Mouse (Mus musculus): ENCODE results near the gene Tunar. TPM values are rescaled to one million over a fixed set of nuclear protein-coding genes. Genes with fewer than 3 reads are reported as not detected.

The Tunar gene
- polyA plus RNA-seq, 1 experiment, result not detected

GRCm38 (mm10) chr12:105382733-105383132, 49.1 kb downstream of the Tunar start:
- no peaks in the 10 kb centered on the region for H3K27me3 ChIP-seq (replicated peaks; ENCODE audit: control insufficient read depth, insufficient read depth, low read length)
- no peak for DNase-seq
- TF ChIP-seq POLR2A (IDR thresholded peaks at IDR 0.05; ENCODE audit: low read depth, low read length) (no peak), CTCF (conservative IDR thresholded peaks at IDR 0.05; ENCODE audit: insufficient read depth, insufficient read length, low read depth, low read length) (no peak)
- H3K27ac ChIP-seq (ENCODE audit: insufficient read depth, low read depth, low read length), result no peak overlapping the region
- H3K4me1 ChIP-seq (ENCODE audit: control insufficient read depth, insufficient read depth, low read length), result no peaks in the 10 kb centered on the region
- 17% methylated on average over 7 of the region's 7 CpGs for WGBS
- H3K36me3 ChIP-seq (ENCODE audit: control insufficient read depth, insufficient read depth, low read length), result no peaks in the 10 kb centered on the region
- H3K4me3 ChIP-seq (ENCODE audit: insufficient read depth, low read depth, low read length), result no peak overlapping the region

- TF ChIP-seq CTCF (conservative IDR thresholded peaks at IDR 0.05; ENCODE audit: insufficient read depth, insufficient read length, low read depth, low read length) (no peak), POLR2A (IDR thresholded peaks at IDR 0.05; ENCODE audit: low read depth, low read length) (no peak)
- H3K27me3 ChIP-seq (replicated peaks; ENCODE audit: control insufficient read depth, insufficient read depth, low read length), result no peaks in the 10 kb centered on the region
- no peak overlapping the region for H3K4me3 ChIP-seq (ENCODE audit: insufficient read depth, low read depth, low read length)
- no peak overlapping the region for H3K27ac ChIP-seq (ENCODE audit: insufficient read depth, low read depth, low read length)
- 86% methylated on average over 7 of the region's 7 CpGs for WGBS
- DNase-seq, result no peak
- no peaks in the 10 kb centered on the region for H3K36me3 ChIP-seq (ENCODE audit: control insufficient read depth, insufficient read depth, low read length)
- no peaks in the 10 kb centered on the region for H3K4me1 ChIP-seq (ENCODE audit: control insufficient read depth, insufficient read depth, low read length)
These were observed 61.0 kb downstream of the Tunar start for GRCm38 (mm10) chr12:105394671-105395070.

- 42% methylated on average over 5 of the region's 5 CpGs for WGBS
- no peak for DNase-seq
- H3K27ac ChIP-seq (ENCODE audit: insufficient read depth, low read depth, low read length), result no peak overlapping the region
- no peaks in the 10 kb centered on the region for H3K36me3 ChIP-seq (ENCODE audit: control insufficient read depth, insufficient read depth, low read length)
- H3K27me3 ChIP-seq (replicated peaks; ENCODE audit: control insufficient read depth, insufficient read depth, low read length), result no peaks in the 10 kb centered on the region
- H3K4me3 ChIP-seq (ENCODE audit: insufficient read depth, low read depth, low read length), result no peak overlapping the region
- TF ChIP-seq POLR2A (IDR thresholded peaks at IDR 0.05; ENCODE audit: low read depth, low read length) (no peak), CTCF (conservative IDR thresholded peaks at IDR 0.05; ENCODE audit: insufficient read depth, insufficient read length, low read depth, low read length) (no peak)
- no peaks in the 10 kb centered on the region for H3K4me1 ChIP-seq (ENCODE audit: control insufficient read depth, insufficient read depth, low read length)
These were observed 64.5 kb downstream of the Tunar start for GRCm38 (mm10) chr12:105398172-105398571.

- Histone ChIP-seq H3K27me3 (replicated peaks; ENCODE audit: control insufficient read depth, insufficient read depth, low read length) (no peaks in the 10 kb centered on the region), H3K36me3 (ENCODE audit: control insufficient read depth, insufficient read depth, low read length) (no peaks in the 10 kb centered on the region), H3K4me3 (ENCODE audit: insufficient read depth, low read depth, low read length) (no peak overlapping the region), H3K27ac (ENCODE audit: insufficient read depth, low read depth, low read length) (no peak overlapping the region), H3K4me1 (ENCODE audit: control insufficient read depth, insufficient read depth, low read length) (no peaks in the 10 kb centered on the region)
- no peak for DNase-seq
- no peak for TF ChIP-seq CTCF (conservative IDR thresholded peaks at IDR 0.05; ENCODE audit: insufficient read depth, insufficient read length, low read depth, low read length)
- no peak for TF ChIP-seq POLR2A (IDR thresholded peaks at IDR 0.05; ENCODE audit: low read depth, low read length)
- WGBS, result 82% methylated on average over 5 of the region's 5 CpGs
These were observed 70.1 kb downstream of the Tunar start for GRCm38 (mm10) chr12:105403742-105404141.

GRCm38 (mm10) chr12:105406008-105406407, 72.3 kb downstream of the Tunar start:
- Histone ChIP-seq H3K27ac (ENCODE audit: insufficient read depth, low read depth, low read length) (no peak overlapping the region), H3K36me3 (ENCODE audit: control insufficient read depth, insufficient read depth, low read length) (no peaks in the 10 kb centered on the region), H3K4me1 (ENCODE audit: control insufficient read depth, insufficient read depth, low read length) (no peaks in the 10 kb centered on the region), H3K27me3 (replicated peaks; ENCODE audit: control insufficient read depth, insufficient read depth, low read length) (no peaks in the 10 kb centered on the region), H3K4me3 (ENCODE audit: insufficient read depth, low read depth, low read length) (no peak overlapping the region)
- WGBS, result 49% methylated on average over 6 of the region's 6 CpGs
- no peak for DNase-seq
- TF ChIP-seq CTCF (conservative IDR thresholded peaks at IDR 0.05; ENCODE audit: insufficient read depth, insufficient read length, low read depth, low read length) (no peak), POLR2A (IDR thresholded peaks at IDR 0.05; ENCODE audit: low read depth, low read length) (no peak)

- H3K4me3 ChIP-seq (ENCODE audit: insufficient read depth, low read depth, low read length), result no peak overlapping the region
- DNase-seq, result no peak
- no peaks in the 10 kb centered on the region for H3K36me3 ChIP-seq (ENCODE audit: control insufficient read depth, insufficient read depth, low read length)
- TF ChIP-seq POLR2A (IDR thresholded peaks at IDR 0.05; ENCODE audit: low read depth, low read length), result no peak
- no peak for TF ChIP-seq CTCF (conservative IDR thresholded peaks at IDR 0.05; ENCODE audit: insufficient read depth, insufficient read length, low read depth, low read length)
- no peaks in the 10 kb centered on the region for H3K4me1 ChIP-seq (ENCODE audit: control insufficient read depth, insufficient read depth, low read length)
- H3K27me3 ChIP-seq (replicated peaks; ENCODE audit: control insufficient read depth, insufficient read depth, low read length), result no peaks in the 10 kb centered on the region
- WGBS, result 81% methylated on average over 8 of the region's 8 CpGs
- H3K27ac ChIP-seq (ENCODE audit: insufficient read depth, low read depth, low read length), result no peak overlapping the region
These were observed 80.2 kb downstream of the Tunar start for GRCm38 (mm10) chr12:105413909-105414308.

- no peaks in the 10 kb centered on the region for H3K27me3 ChIP-seq (replicated peaks; ENCODE audit: control insufficient read depth, insufficient read depth, low read length)
- no peak overlapping the region for H3K4me3 ChIP-seq (ENCODE audit: insufficient read depth, low read depth, low read length)
- no peaks in the 10 kb centered on the region for H3K4me1 ChIP-seq (ENCODE audit: control insufficient read depth, insufficient read depth, low read length)
- no peaks in the 10 kb centered on the region for H3K36me3 ChIP-seq (ENCODE audit: control insufficient read depth, insufficient read depth, low read length)
- no peak for DNase-seq
- TF ChIP-seq POLR2A (IDR thresholded peaks at IDR 0.05; ENCODE audit: low read depth, low read length) (no peak), CTCF (conservative IDR thresholded peaks at IDR 0.05; ENCODE audit: insufficient read depth, insufficient read length, low read depth, low read length) (no peak)
- WGBS, result 25% methylated on average over 6 of the region's 6 CpGs
- H3K27ac ChIP-seq (ENCODE audit: insufficient read depth, low read depth, low read length), result no peak overlapping the region
These were observed 86.8 kb downstream of the Tunar start for GRCm38 (mm10) chr12:105420476-105420875.

- H3K4me1 ChIP-seq (ENCODE audit: control insufficient read depth, insufficient read depth, low read length), result no peaks in the 10 kb centered on the region
- H3K27ac ChIP-seq (ENCODE audit: insufficient read depth, low read depth, low read length), result no peak overlapping the region
- H3K27me3 ChIP-seq (replicated peaks; ENCODE audit: control insufficient read depth, insufficient read depth, low read length), result no peaks in the 10 kb centered on the region
- no peak overlapping the region for H3K4me3 ChIP-seq (ENCODE audit: insufficient read depth, low read depth, low read length)
- no peak for TF ChIP-seq CTCF (conservative IDR thresholded peaks at IDR 0.05; ENCODE audit: insufficient read depth, insufficient read length, low read depth, low read length)
- TF ChIP-seq POLR2A (IDR thresholded peaks at IDR 0.05; ENCODE audit: low read depth, low read length), result no peak
- no peaks in the 10 kb centered on the region for H3K36me3 ChIP-seq (ENCODE audit: control insufficient read depth, insufficient read depth, low read length)
- DNase-seq, result no peak
- 68% methylated on average over 7 of the region's 7 CpGs for WGBS
These were observed 92.9 kb downstream of the Tunar start for GRCm38 (mm10) chr12:105426541-105426940.
